9 mouse cellular contexts compared by ENCODE assay signal in genomic region chr8:80847912-80848311, GRCm38 (mm10). TPM values are rescaled to one million over a fixed set of nuclear protein-coding genes. Genes with fewer than 3 reads are reported as not detected.
DNase-seq lines count a peak whose midpoint lies in the region; ATAC-seq and TF ChIP-seq lines count a peak whose summit lies in the region.
"Had no signal": no experiment of that assay in that cellular context is flagged by ENCODE, and none has a peak within 500 bp of the region (broad histone marks: within the 10 kb centered on the region; RNA-seq: fewer than 3 reads in every experiment).

No protein-coding gene starts in this region.

- H3K9me3 ChIP-seq in E14TG2a.4 (ENCODE audit: low read length) = no peaks in the 10 kb centered on the region
- no peaks in the 10 kb centered on the region for H3K9me3 ChIP-seq in embryonic facial prominence, embryonic 14.5 days (ENCODE audit: control insufficient read depth, low read length)
- no peaks in the 10 kb centered on the region for H3K9me3 ChIP-seq in limb, embryonic 13.5 days
- no peaks in the 10 kb centered on the region for H3K9me3 ChIP-seq in midbrain, embryonic 14.5 days (ENCODE audit: control insufficient read depth, low read length)

- DNase-seq in embryonic facial prominence, embryonic 14.5 days (ENCODE audit: low spot score) = peak; percentile 77
- DNase-seq in heart, postnatal 10 days = peak; percentile 85 to 87
- no peak for DNase-seq in spleen, postnatal 10 days (ENCODE audit: low spot score in 2 of 2)
- DNase-seq in Muller cell, postnatal 12 days (ENCODE audit: inconsistent ontology term) = no peak
- no peak for DNase-seq in midbrain, embryonic 14.5 days

- intact Hi-C loops in heart, postnatal 10 days (cut with DNase I) = no loop called here

- no peak overlapping the region for H3K9ac ChIP-seq in embryonic facial prominence, embryonic 14.5 days (ENCODE audit: low read depth, low read length)
- H3K9ac ChIP-seq in limb, embryonic 13.5 days = 0 out of 2 replicates have a peak overlapping the region, but pooled peaks have one; percentile 31
- H3K9ac ChIP-seq in midbrain, embryonic 14.5 days (replicated peaks; ENCODE audit: low read length) = no peak overlapping the region

- TF ChIP-seq CTCF in E14TG2a.4 (conservative IDR thresholded peaks at IDR 0.05; ENCODE audit: low read length) = no peak

- H3K27me3 ChIP-seq in E14TG2a.4 (ENCODE audit: insufficient read depth, low read length) = no peaks in the 10 kb centered on the region
- no peaks in the 10 kb centered on the region for H3K27me3 ChIP-seq in embryonic facial prominence, embryonic 14.5 days (replicated peaks; ENCODE audit: control insufficient read depth, insufficient read depth, low read length)
- no peaks in the 10 kb centered on the region for H3K27me3 ChIP-seq in limb, embryonic 13.5 days
- no peaks in the 10 kb centered on the region for H3K27me3 ChIP-seq in midbrain, embryonic 14.5 days (ENCODE audit: control insufficient read depth, insufficient read depth, low read length)
- H3K27me3 ChIP-seq: Patski had no signal

- WGBS in embryonic facial prominence, embryonic 14.5 days = 53% methylated on average over 9 of the region's 9 CpGs
- 20% methylated on average over 9 of the region's 9 CpGs for WGBS in limb, embryonic 13.5 days
- 86% methylated on average over 9 of the region's 9 CpGs for WGBS in midbrain, embryonic 14.5 days

- peak overlapping the region; percentile 55 for H3K27ac ChIP-seq in embryonic facial prominence, embryonic 14.5 days (replicated peaks; ENCODE audit: low read depth, low read length)
- peak overlapping the region; percentile 80 for H3K27ac ChIP-seq in limb, embryonic 13.5 days
- H3K27ac ChIP-seq in midbrain, embryonic 14.5 days (replicated peaks; ENCODE audit: low read depth, low read length) = no peak overlapping the region

- 0 out of 2 replicates have a peak overlapping the region, but pooled peaks have one; percentile 5 for H3K4me2 ChIP-seq in embryonic facial prominence, embryonic 14.5 days (ENCODE audit: low read depth, low read length)
- peak overlapping the region; percentile 41 for H3K4me2 ChIP-seq in limb, embryonic 13.5 days (replicated peaks)
- no peak overlapping the region for H3K4me2 ChIP-seq in midbrain, embryonic 14.5 days (ENCODE audit: low read length)

- ATAC-seq in embryonic facial prominence, embryonic 14.5 days (ENCODE audit: low read depth) = peak; percentile 35; the same call in 1 of the 2 replicates
- 0 out of 2 replicates have a peak, but pooled peaks have one; percentile 30 for ATAC-seq in limb, embryonic 13.5 days (ENCODE audit: low FRiP score, low read depth)
- no peak for ATAC-seq in midbrain, embryonic 14.5 days (ENCODE audit: low FRiP score, low TSS enrichment)
- ATAC-seq in monocyte, adult 5-6 weeks (replicated peaks; ENCODE audit: insufficient number of reproducible peaks, low FRiP score, low TSS enrichment, poor library complexity, severe bottlenecking) = no peak
- ATAC-seq: Patski had no signal

- peaks cover 94% of the 10 kb centered on the region for H3K36me3 ChIP-seq in E14TG2a.4 (ENCODE audit: insufficient read depth, low read length)
- H3K36me3 ChIP-seq in embryonic facial prominence, embryonic 14.5 days (ENCODE audit: control insufficient read depth, insufficient read depth, low read length) = no peaks in the 10 kb centered on the region
- H3K36me3 ChIP-seq in limb, embryonic 13.5 days = no peaks in the 10 kb centered on the region
- H3K36me3 ChIP-seq in midbrain, embryonic 14.5 days (ENCODE audit: control insufficient read depth, insufficient read depth, low read length) = no peaks in the 10 kb centered on the region

- peaks cover 90% of the 10 kb centered on the region for H3K4me1 ChIP-seq in E14TG2a.4 (replicated peaks; ENCODE audit: low read depth, low read length)
- peaks cover 37% of the 10 kb centered on the region for H3K4me1 ChIP-seq in embryonic facial prominence, embryonic 14.5 days (ENCODE audit: control insufficient read depth, insufficient read depth, low read length)
- peaks cover 65% of the 10 kb centered on the region for H3K4me1 ChIP-seq in limb, embryonic 13.5 days
- no peaks in the 10 kb centered on the region for H3K4me1 ChIP-seq in midbrain, embryonic 14.5 days (ENCODE audit: control insufficient read depth, insufficient read depth, low read length)

- peak overlapping the region; percentile 26; the same call in 1 of the 2 replicates for H3K4me3 ChIP-seq in E14TG2a.4 (replicated peaks; ENCODE audit: low read length)
- H3K4me3 ChIP-seq in embryonic facial prominence, embryonic 14.5 days (ENCODE audit: low read depth, low read length) = no peak overlapping the region
- no peak overlapping the region for H3K4me3 ChIP-seq in limb, embryonic 13.5 days
- no peak overlapping the region for H3K4me3 ChIP-seq in midbrain, embryonic 14.5 days (replicated peaks; ENCODE audit: low read depth, low read length)

RNA-seq across cellular contexts. Expression of gene Gab1, which starts 32.4 kb away (rescaled TPM):
- polyA plus RNA-seq in embryonic facial prominence, embryonic 14.5 days (2014; fragmentation: Nextera tagmentation; extraction: Ambion mirVana) = 30.3 and 34.8 TPM in 2 replicates
- total RNA-seq in heart, postnatal 10 days (2021) = 10 to 100 TPM; 41.2 to 51.1 TPM
- 21.9 and 24.3 TPM in 2 replicates for polyA plus RNA-seq in limb, embryonic 13.5 days (2015; fragmentation: Nextera tagmentation; extraction: Ambion mirVana)
- polyA plus RNA-seq in midbrain, embryonic 14.5 days (2014; fragmentation: Nextera tagmentation; extraction: Ambion mirVana) = 7.5 and 13.0 TPM in 2 replicates
- 0.43 to 0.49 TPM in 2 of 3 replicates, not detected in the other for total RNA-seq in monocyte, adult 5-6 weeks (2017)

Comparison
In these comparisons a context has a peak if more than half of its experiments do, and no peak if none do; other contexts are left out.
1. ATAC-seq: peak in embryonic facial prominence, embryonic 14.5 days (single experiment) and limb, embryonic 13.5 days (single experiment); none in midbrain, embryonic 14.5 days (single experiment) and monocyte, adult 5-6 weeks (single experiment).
2. DNase-seq: peak in embryonic facial prominence, embryonic 14.5 days (single experiment) and heart, postnatal 10 days (2 of 2); none in spleen, postnatal 10 days (0 of 2), Muller cell, postnatal 12 days (single experiment) and midbrain, embryonic 14.5 days (single experiment).